Mouse (Mus musculus) E14TG2a.4 (cell line): ENCODE data around the gene Ppfia4.

Experiments used
- H3K27me3 ChIP-seq: 2 replicates; pipeline ENCODE4 v1.6.1; 2014; ENCODE audit warnings: low read length, control low read depth; ENCODE audit not compliant: insufficient read depth
- H3K36me3 ChIP-seq: 2 replicates; pipeline ENCODE4 v1.6.1; 2014; ENCODE audit warnings: low read length, control low read depth; ENCODE audit not compliant: insufficient read depth
- H3K4me1 ChIP-seq: replicated peaks from 2 replicates; pipeline ENCODE4 v1.6.1; 2014; ENCODE audit warnings: low read depth, low read length, control low read depth
- H3K4me3 ChIP-seq: replicated peaks from 2 replicates; pipeline ENCODE4 v1.5.1; 2014; ENCODE audit warnings: mild to moderate bottlenecking, low read length
- H3K9me3 ChIP-seq: 2 replicates; pipeline ENCODE4 v1.6.1; 2014; ENCODE audit warnings: low read length, control low read depth
- CTCF ChIP-seq: conservative IDR thresholded peaks from 2 replicates; pipeline ENCODE4 v1.5.1; 2014; ENCODE audit warnings: low read length
- NANOG ChIP-seq: IDR thresholded peaks from 2 replicates; pipeline ENCODE4 v1.6.1; 2014; ENCODE audit warnings: borderline replicate concordance, low read length, mixed read lengths
- POU5F1 ChIP-seq: IDR thresholded peaks from 2 replicates; pipeline ENCODE4 v1.6.1; 2014; ENCODE audit warnings: low read length, borderline replicate concordance

The Ppfia4 gene

GRCm38 (mm10) chr1:134361195-134361856, 28.6 kb upstream of the Ppfia4 start:
- Histone ChIP-seq H3K36me3 (peaks cover 44% of the 10 kb centered on the region), H3K4me3 (peak overlapping the region; percentile 94), H3K27me3 (no peaks in the 10 kb centered on the region), H3K9me3 (no peaks in the 10 kb centered on the region), H3K4me1 (peaks cover 36% of the 10 kb centered on the region)
- TF ChIP-seq NANOG = no peak
- no peak for TF ChIP-seq POU5F1

- Histone ChIP-seq H3K4me1 (peaks cover 36% of the 10 kb centered on the region), H3K27me3 (no peaks in the 10 kb centered on the region), H3K9me3 (no peaks in the 10 kb centered on the region), H3K36me3 (peaks cover 50% of the 10 kb centered on the region), H3K4me3 (peak overlapping the region; percentile 94)
- TF ChIP-seq CTCF (no peak), POU5F1 (no peak), NANOG (no peak)
Observed at GRCm38 (mm10) chr1:134360656-134361055, 27.9 kb upstream of the Ppfia4 start.

GRCm38 (mm10) chr1:134357461-134357860, 24.7 kb upstream of the Ppfia4 start:
- Histone ChIP-seq H3K27me3 (no peaks in the 10 kb centered on the region), H3K4me1 (peaks cover 32% of the 10 kb centered on the region), H3K36me3 (peaks cover 82% of the 10 kb centered on the region), H3K4me3 (no peak overlapping the region), H3K9me3 (no peaks in the 10 kb centered on the region)
- TF ChIP-seq POU5F1 = no peak
- no peak for TF ChIP-seq NANOG
- no peak for TF ChIP-seq CTCF

GRCm38 (mm10) chr1:134353326-134353725, 20.6 kb upstream of the Ppfia4 start:
- Histone ChIP-seq H3K9me3 (no peaks in the 10 kb centered on the region), H3K4me3 (no peak overlapping the region), H3K27me3 (no peaks in the 10 kb centered on the region), H3K36me3 (peaks cover 97% of the 10 kb centered on the region), H3K4me1 (peaks cover 4% of the 10 kb centered on the region)
- TF ChIP-seq POU5F1 = no peak
- no peak for TF ChIP-seq CTCF

GRCm38 (mm10) chr1:134347791-134348190, 15.1 kb upstream of the Ppfia4 start:
- TF ChIP-seq POU5F1 (no peak), NANOG (no peak), CTCF (no peak)
- Histone ChIP-seq H3K9me3 (no peaks in the 10 kb centered on the region), H3K4me1 (peaks cover 43% of the 10 kb centered on the region)

GRCm38 (mm10) chr1:134345075-134345474, 12.3 kb upstream of the Ppfia4 start:
- peaks cover 46% of the 10 kb centered on the region for H3K36me3 ChIP-seq
- peaks cover 17% of the 10 kb centered on the region; the same call in 1 of the 2 replicates for H3K27me3 ChIP-seq
- H3K9me3 ChIP-seq = no peaks in the 10 kb centered on the region
- peaks cover 52% of the 10 kb centered on the region for H3K4me1 ChIP-seq
- TF ChIP-seq NANOG (no peak), CTCF (no peak), POU5F1 (no peak)
- H3K4me3 ChIP-seq = no peak overlapping the region; the same call in 1 of the 2 replicates

More at GRCm38 (mm10) chr1:134347791-134348190, 15.1 kb upstream of the Ppfia4 start:
- peaks cover 74% of the 10 kb centered on the region for H3K36me3 ChIP-seq
- 0 out of 2 replicates have a peak, but pooled peaks cover 9% of the 10 kb centered on the region for H3K27me3 ChIP-seq
- H3K4me3 ChIP-seq = no peak overlapping the region

- H3K27me3 ChIP-seq = peaks cover 17% of the 10 kb centered on the region; the same call in 1 of the 2 replicates
- peak overlapping the region; percentile 82 for H3K4me3 ChIP-seq
- no peak for TF ChIP-seq POU5F1
- no peak for TF ChIP-seq NANOG
- TF ChIP-seq CTCF = no peak
- peaks cover 59% of the 10 kb centered on the region for H3K4me1 ChIP-seq
- H3K9me3 ChIP-seq = no peaks in the 10 kb centered on the region
- H3K36me3 ChIP-seq = peaks cover 38% of the 10 kb centered on the region
Observed at GRCm38 (mm10) chr1:134344005-134344950, 11.6 kb upstream of the Ppfia4 start.

GRCm38 (mm10) chr1:134343567-134343966, 10.8 kb upstream of the Ppfia4 start:
- no peaks in the 10 kb centered on the region for H3K9me3 ChIP-seq
- peaks cover 17% of the 10 kb centered on the region; the same call in 1 of the 2 replicates for H3K27me3 ChIP-seq
- TF ChIP-seq POU5F1 (no peak), CTCF (no peak), NANOG (no peak)
- peaks cover 33% of the 10 kb centered on the region for H3K36me3 ChIP-seq
- peak overlapping the region; percentile 82; the same call in 1 of the 2 replicates for H3K4me3 ChIP-seq
- H3K4me1 ChIP-seq = peaks cover 59% of the 10 kb centered on the region
